ENCODE assay signal across 8 mouse cellular contexts in the genomic region with DNA sequence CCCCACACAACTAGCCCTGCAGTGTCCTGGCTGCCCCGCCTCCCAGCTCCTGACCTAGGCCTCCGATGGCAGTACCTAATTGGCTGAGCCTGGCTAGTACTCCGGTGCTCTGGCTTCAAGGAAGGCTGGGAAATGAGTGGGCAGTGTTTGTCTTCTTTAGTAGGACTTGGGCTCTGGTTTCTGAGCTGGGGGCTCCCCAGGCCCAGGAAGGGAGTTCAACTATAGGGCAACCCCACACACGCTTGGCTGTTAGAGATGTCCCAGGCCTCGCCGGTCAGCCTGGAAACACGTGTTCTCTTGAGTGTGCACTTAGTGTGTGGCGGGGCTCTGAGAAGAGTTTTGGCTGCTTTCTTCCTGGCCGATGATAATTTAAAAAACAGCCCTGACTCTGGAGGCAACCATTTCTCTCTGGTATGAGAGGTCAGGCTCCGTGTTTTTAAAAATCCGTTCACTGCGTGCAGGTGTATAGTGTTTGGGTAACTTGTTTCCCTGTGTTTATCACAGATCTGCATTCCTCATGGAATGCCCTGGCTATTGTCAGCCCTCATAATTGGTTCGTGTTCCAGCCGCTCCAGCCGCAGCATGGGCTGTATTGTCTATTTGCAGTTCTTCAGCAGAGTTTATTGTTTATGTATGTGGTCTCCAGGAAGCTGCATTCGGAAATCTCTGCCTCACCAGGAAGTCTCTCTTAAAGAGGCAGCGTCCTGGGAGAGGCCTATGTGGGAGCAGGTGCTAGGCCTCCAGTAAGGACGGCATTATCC.
DNase-seq lines count a peak whose midpoint lies in the region; ATAC-seq and TF ChIP-seq lines count a peak whose summit lies in the region.

No protein-coding gene starts in this region.

- H3K4me3 ChIP-seq in gastrocnemius, adult 2 months: peak overlapping the region; percentile 46
- H3K4me3 ChIP-seq in neural tube, embryonic 11.5 days (ENCODE audit: low read depth, low read length): no peak overlapping the region

- peak overlapping the region; percentile 84 for H3K27ac ChIP-seq in gastrocnemius, adult 2 months
- H3K27ac ChIP-seq in neural tube, embryonic 11.5 days (ENCODE audit: low read depth, low read length): no peak overlapping the region

- no peak overlapping the region for H3K9ac ChIP-seq in neural tube, embryonic 11.5 days (ENCODE audit: low read length)

- no peak for ATAC-seq in neural tube, embryonic 11.5 days (ENCODE audit: insufficient read depth, low FRiP score, low TSS enrichment)

- intact Hi-C loops in gastrocnemius, adult 2 months (cut with DNase I): loop anchor here (1.0 kb wide), 1 partner anchor 38 kb away; no protein-coding TSS in a partner anchor
- intact Hi-C loops in heart, postnatal 36 days (cut with DNase I): loop anchor here (2.0 kb wide), 1 partner anchor 108 kb away; no protein-coding TSS in a partner anchor

- H3K9me3 ChIP-seq in neural tube, embryonic 11.5 days (ENCODE audit: control insufficient read depth, low read length): no peaks in the 10 kb centered on the region

- TF ChIP-seq CTCF in gastrocnemius, adult 2 months (IDR thresholded peaks at IDR 0.05): no peak

- H3K27me3 ChIP-seq in neural tube, embryonic 11.5 days (ENCODE audit: control insufficient read depth, insufficient read depth, low read length): no peaks in the 10 kb centered on the region

- 27% methylated on average over 18 of the region's 18 CpGs for WGBS in neural tube, embryonic 11.5 days

- peaks cover 5% of the 10 kb centered on the region; the same call in 1 of the 2 replicates for H3K4me1 ChIP-seq in neural tube, embryonic 11.5 days (ENCODE audit: control insufficient read depth, insufficient read depth, low read length)

- peak; percentile 37 for DNase-seq in gastrocnemius, adult 2 months
- no peak for DNase-seq in gastrocnemius, adult 18-20 months (ENCODE audit: low spot score)
- DNase-seq in embryo, embryonic 9.5 days (ENCODE audit: extremely low spot score): peak; percentile 69
- DNase-seq in heart, postnatal 36 days: peak; percentile 61
- DNase-seq in liver: peak; percentile 14
- DNase-seq in neural tube, embryonic 11.5 days (ENCODE audit: low spot score): peak; percentile 18
- no peak for DNase-seq in layer of hippocampus, adult 8-10 months (ENCODE audit: low spot score in 2 of 2)
- DNase-seq in layer of hippocampus, postnatal 14 days (ENCODE audit: low spot score in 2 of 2): no peak

- H3K36me3 ChIP-seq in neural tube, embryonic 11.5 days (ENCODE audit: control insufficient read depth, insufficient read depth, low read length): no peaks in the 10 kb centered on the region

- no peak overlapping the region for H3K4me2 ChIP-seq in neural tube, embryonic 11.5 days (ENCODE audit: low read depth)

Comparison
In these comparisons a context has a peak if more than half of its experiments do, and no peak if none do; other contexts are left out.
1. DNase-seq: peak in gastrocnemius, adult 2 months (single experiment), embryo, embryonic 9.5 days (single experiment), heart, postnatal 36 days (2 of 2), liver (single experiment) and neural tube, embryonic 11.5 days (single experiment); none in gastrocnemius, adult 18-20 months (single experiment), layer of hippocampus, adult 8-10 months (0 of 2) and layer of hippocampus, postnatal 14 days (0 of 2).